Mouse (Mus musculus) neural tube, embryonic 11.5 days (tissue): ENCODE measurements around the gene Gpr82. TPM values are rescaled to one million over a fixed set of nuclear protein-coding genes. Genes with fewer than 3 reads are reported as not detected.

ENCODE experiments used
- ATAC-seq: fragments of 200-750 bp; cut with Nextera tagmentation; 2 replicates; pipeline ENCODE4 v1.8.0; 2017; ENCODE audit warnings: moderate number of reproducible peaks, mild to moderate bottlenecking, moderate TSS enrichment, moderate library complexity; ENCODE audit not compliant: insufficient read depth, low FRiP score, low TSS enrichment
- DNase-seq: peaks from one replicate; pipeline ENCODE4 v3.0.0-alpha.2; 2015; ENCODE audit warnings: low spot score
- H3K27ac ChIP-seq: fragments of 300-500 bp; sonication (generic); 2 replicates; pipeline ENCODE4 v1.5.1; 2014; ENCODE audit warnings: low read depth, mild to moderate bottlenecking, low read length
- H3K27me3 ChIP-seq: fragments of 300-500 bp; sonication (generic); 2 replicates; pipeline ENCODE4 v1.6.1; 2014; ENCODE audit warnings: mild to moderate bottlenecking, low read length, mixed read lengths; ENCODE audit not compliant: control insufficient read depth, insufficient read depth
- H3K36me3 ChIP-seq: fragments of 300-500 bp; sonication (generic); 2 replicates; pipeline ENCODE4 v1.6.1; 2014; ENCODE audit warnings: mild to moderate bottlenecking, low read length, moderate library complexity, mixed read lengths; ENCODE audit not compliant: control insufficient read depth, insufficient read depth
- H3K4me1 ChIP-seq: fragments of 300-500 bp; sonication (generic); 2 replicates; pipeline ENCODE4 v1.6.1; 2014; ENCODE audit warnings: low read length, mixed read lengths; ENCODE audit not compliant: control insufficient read depth, insufficient read depth
- H3K4me2 ChIP-seq: fragments of 300-500 bp; sonication (generic); 2 replicates; pipeline ENCODE4 v1.6.1; 2014; ENCODE audit warnings: low read depth, mild to moderate bottlenecking, moderate library complexity
- H3K4me3 ChIP-seq: fragments of 300-500 bp; sonication (generic); 2 replicates; pipeline ENCODE4 v1.5.1; 2014; ENCODE audit warnings: low read depth, low read length
- H3K9ac ChIP-seq: fragments of 300-500 bp; sonication (generic); 2 replicates; pipeline ENCODE4 v1.6.1; 2014; ENCODE audit warnings: mild to moderate bottlenecking, low read length
- H3K9me3 ChIP-seq: fragments of 300-500 bp; sonication (generic); 2 replicates; pipeline ENCODE4 v1.6.1; 2016; ENCODE audit warnings: low read length; ENCODE audit not compliant: control insufficient read depth
- WGBS: fragments of 180-500 bp; shearing (Covaris S2); extraction: QIAGEN DNeasy Blood & Tissue Kit; methylation state at CpG from one replicate; pipeline ENCODE4 v1.1.7; 2014; 5-methylcytosine and 5-hydroxymethylcytosine counted together
- polyA plus RNA-seq: library from polyadenylated mRNA; unstranded; fragments of >200 nt; fragmentation: Nextera tagmentation; extraction: Ambion mirVana; gene quantifications from 2 replicates; pipeline ENCODE4 v1.2.1, GENCODE M21; 2014

Gene Gpr82
- 0.17 and 0.62 TPM in 2 replicates for polyA plus RNA-seq

DNA sequence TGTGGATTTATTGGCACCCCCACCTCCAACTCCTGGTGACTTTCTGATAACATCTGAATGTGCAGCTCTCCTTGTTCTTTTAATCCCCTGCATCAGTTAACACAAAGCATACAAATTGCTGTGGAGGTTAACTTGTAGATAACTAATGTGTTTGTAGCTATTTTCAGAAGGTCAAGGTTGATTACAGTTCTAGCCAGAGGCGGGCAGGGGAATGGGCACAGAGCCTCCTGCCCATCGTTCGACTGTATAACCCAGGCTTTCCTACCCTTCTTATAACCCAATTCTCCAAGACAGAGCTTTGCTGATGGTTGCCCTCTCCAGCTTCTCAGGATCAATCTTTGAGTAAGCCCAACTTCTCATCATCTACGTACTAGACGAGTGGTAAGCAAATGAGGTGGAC, at the start of gene Gpr82:
Gpr82 (plus strand) TSS at position 301 of the 400 bp plus-strand sequence.
- H3K4me2 ChIP-seq, result no peak within 1 kb of the TSS
- H3K4me3 ChIP-seq, result no peak within 1 kb of the TSS
- ATAC-seq (no peak), DNase-seq (no peak)
- H3K9ac ChIP-seq, result no peak within 1 kb of the TSS
- no peaks in the 10 kb centered on the region for H3K4me1 ChIP-seq
- H3K9me3 ChIP-seq, result no peaks in the 10 kb centered on the region
- WGBS, result 91% methylated on average over 5 of the region's 5 CpGs
- H3K27ac ChIP-seq, result no peak within 1 kb of the TSS
- H3K27me3 ChIP-seq, result no peaks in the 10 kb centered on the region
- H3K36me3 ChIP-seq, result no peaks in the 10 kb centered on the region

DNA sequence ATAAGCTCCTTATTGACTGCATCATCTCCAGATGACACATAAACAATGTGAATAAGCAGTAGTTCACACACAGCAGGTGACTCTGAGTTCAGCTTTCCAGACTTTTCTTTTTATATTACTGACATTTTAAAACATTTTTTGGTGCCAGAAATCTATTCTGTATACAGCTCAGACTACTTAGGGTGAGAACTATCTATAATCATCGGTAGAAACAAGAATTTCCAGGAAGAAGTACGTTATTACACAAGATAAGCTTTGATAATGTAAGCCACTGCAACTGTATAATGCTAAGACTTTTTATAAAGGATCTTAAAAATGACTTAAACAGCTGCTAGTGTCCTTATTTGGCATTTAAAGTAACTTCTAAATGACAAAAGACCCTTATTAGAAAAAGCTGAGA, 49.0 kb upstream of the Gpr82 start:
- no peaks in the 10 kb centered on the region for H3K9me3 ChIP-seq
- ATAC-seq (no peak), DNase-seq (no peak)
- H3K4me1 ChIP-seq, result no peaks in the 10 kb centered on the region
- no peaks in the 10 kb centered on the region for H3K27me3 ChIP-seq
- H3K27ac ChIP-seq, result no peak overlapping the region
- no peaks in the 10 kb centered on the region for H3K36me3 ChIP-seq
- H3K4me3 ChIP-seq, result no peak overlapping the region
- 81% methylated on average over 2 of the region's 2 CpGs for WGBS
- H3K9ac ChIP-seq, result no peak overlapping the region
- H3K4me2 ChIP-seq, result no peak overlapping the region

DNA sequence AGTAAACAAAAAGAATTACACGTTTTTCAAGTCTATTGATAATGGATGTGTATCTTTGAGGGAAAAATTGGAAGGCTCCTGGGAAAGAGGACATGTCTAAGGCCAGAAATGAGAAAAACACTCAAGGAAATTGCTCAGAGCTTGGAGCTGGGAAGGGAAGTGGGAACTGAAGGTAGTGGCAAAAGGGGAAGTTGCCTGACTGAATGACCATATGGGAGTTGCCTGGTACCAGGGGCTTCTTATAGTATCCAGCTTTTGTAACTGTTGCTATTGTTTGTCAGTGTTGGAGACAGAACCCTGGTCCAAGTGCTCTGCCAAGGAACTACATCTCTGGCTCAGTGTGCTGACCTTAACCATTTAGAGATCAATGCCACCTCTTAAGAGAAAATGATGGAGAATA, 44.4 kb upstream of the Gpr82 start:
- no peak for ATAC-seq
- H3K4me1 ChIP-seq, result no peaks in the 10 kb centered on the region
- no peak overlapping the region for H3K4me3 ChIP-seq
- WGBS, result 73% methylated on average over 1 of the region's 1 CpGs
- no peaks in the 10 kb centered on the region for H3K36me3 ChIP-seq
- H3K4me2 ChIP-seq, result no peak overlapping the region
- DNase-seq, result no peak
- no peak overlapping the region for H3K9ac ChIP-seq
- H3K27me3 ChIP-seq, result no peaks in the 10 kb centered on the region
- H3K27ac ChIP-seq, result no peak overlapping the region
- H3K9me3 ChIP-seq, result no peaks in the 10 kb centered on the region

DNA sequence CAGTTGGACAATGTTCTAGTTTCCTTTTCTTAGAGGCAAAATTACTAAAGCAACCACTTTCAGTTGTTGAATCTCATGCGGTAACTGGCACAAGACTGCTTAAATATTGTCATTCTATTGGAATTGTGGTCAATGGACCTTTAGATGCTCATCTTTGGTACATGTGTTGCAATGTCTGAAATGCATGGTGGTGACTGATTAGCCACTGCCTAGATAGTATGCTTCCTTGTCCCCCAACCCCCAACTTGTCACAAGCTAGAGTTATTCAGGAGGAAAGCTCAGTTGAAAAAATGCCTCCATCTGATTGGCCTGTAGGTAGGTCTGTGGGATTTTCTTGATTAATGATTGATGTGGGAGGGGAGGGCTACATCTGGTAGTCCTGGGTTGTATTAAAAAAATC, 43.9 kb upstream of the Gpr82 start:
- Histone ChIP-seq H3K4me1 (no peaks in the 10 kb centered on the region), H3K9me3 (no peaks in the 10 kb centered on the region), H3K4me3 (no peak overlapping the region), H3K4me2 (no peak overlapping the region), H3K9ac (no peak overlapping the region), H3K27me3 (no peaks in the 10 kb centered on the region), H3K36me3 (no peaks in the 10 kb centered on the region), H3K27ac (no peak overlapping the region)
- DNase-seq (no peak), ATAC-seq (no peak)
- WGBS, result 100% methylated on average over 1 of the region's 1 CpGs

DNA sequence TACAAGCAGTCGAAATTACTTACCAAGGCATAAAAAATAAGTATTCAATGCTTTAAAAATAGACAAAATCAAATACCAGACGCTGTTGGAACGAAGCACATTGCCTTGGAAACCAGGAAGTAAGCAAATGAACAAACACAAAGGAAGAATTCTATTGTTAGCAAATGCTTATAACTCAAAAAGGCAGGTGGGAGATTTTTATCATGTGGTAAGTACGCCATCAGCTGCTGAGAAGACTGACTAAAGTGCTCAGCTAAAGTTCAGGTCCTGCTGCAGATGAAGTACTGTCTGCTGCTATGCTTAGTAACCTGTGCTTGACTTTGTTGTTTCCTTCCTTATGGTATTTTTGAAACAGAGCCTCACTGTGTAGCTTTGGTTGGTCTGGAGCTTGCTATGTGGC, 42.7 kb upstream of the Gpr82 start:
- no peaks in the 10 kb centered on the region for H3K9me3 ChIP-seq
- H3K27ac ChIP-seq, result no peak overlapping the region
- H3K4me2 ChIP-seq, result no peak overlapping the region
- H3K27me3 ChIP-seq, result no peaks in the 10 kb centered on the region
- H3K4me1 ChIP-seq, result no peaks in the 10 kb centered on the region
- 86% methylated on average over 4 of the region's 4 CpGs for WGBS
- H3K9ac ChIP-seq, result no peak overlapping the region
- ATAC-seq, result no peak
- no peak overlapping the region for H3K4me3 ChIP-seq
- DNase-seq, result no peak
- H3K36me3 ChIP-seq, result no peaks in the 10 kb centered on the region

DNA sequence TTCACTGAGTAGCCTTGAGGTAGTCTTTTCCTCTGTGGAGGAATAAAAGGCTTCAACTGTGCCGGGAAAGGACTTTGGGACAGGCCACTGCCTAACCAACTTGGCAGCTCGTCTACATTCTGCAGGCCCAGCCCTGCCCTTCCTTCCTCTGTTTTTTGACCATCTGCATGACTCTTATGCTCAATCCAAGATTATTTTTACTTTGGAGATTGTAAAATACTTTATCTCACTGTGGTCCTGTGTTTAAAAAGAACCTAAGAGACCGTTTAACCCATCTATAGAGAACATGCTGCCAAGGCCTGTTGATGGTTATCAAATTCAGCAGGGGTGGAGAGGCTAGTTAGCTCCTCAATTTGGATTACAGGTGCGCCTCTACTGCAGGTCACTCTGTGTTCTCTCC, 39.7 kb upstream of the Gpr82 start:
- Histone ChIP-seq H3K9me3 (no peaks in the 10 kb centered on the region), H3K27ac (no peak overlapping the region), H3K9ac (no peak overlapping the region), H3K4me3 (no peak overlapping the region), H3K4me2 (no peak overlapping the region), H3K4me1 (no peaks in the 10 kb centered on the region), H3K27me3 (no peaks in the 10 kb centered on the region), H3K36me3 (no peaks in the 10 kb centered on the region)
- WGBS, result 90% methylated on average over 4 of the region's 4 CpGs
- ATAC-seq (no peak), DNase-seq (no peak)

DNA sequence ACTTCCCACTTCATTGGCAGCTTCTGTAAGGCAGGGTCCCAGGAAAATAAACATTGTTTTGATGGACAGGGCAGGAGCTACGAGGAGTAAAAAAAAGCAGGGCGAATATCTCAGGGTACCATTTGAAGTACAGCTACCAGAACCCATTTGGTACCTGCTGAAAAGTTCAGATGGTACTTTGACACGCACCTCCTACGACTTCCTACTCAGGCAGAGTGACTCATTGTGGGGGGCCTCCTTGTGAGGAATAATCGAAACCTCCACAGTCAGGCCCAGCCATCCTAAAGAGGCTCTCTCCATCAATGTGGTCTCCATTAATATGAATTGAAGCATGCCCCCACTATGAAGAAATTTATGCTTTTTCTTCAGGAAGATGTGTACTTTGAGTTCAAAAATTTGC, 38.5 kb upstream of the Gpr82 start:
- H3K9ac ChIP-seq, result no peak overlapping the region
- DNase-seq (no peak), ATAC-seq (no peak)
- H3K27ac ChIP-seq, result no peak overlapping the region
- no peak overlapping the region for H3K4me2 ChIP-seq
- 81% methylated on average over 5 of the region's 5 CpGs for WGBS
- H3K36me3 ChIP-seq, result no peaks in the 10 kb centered on the region
- no peaks in the 10 kb centered on the region for H3K27me3 ChIP-seq
- no peaks in the 10 kb centered on the region for H3K4me1 ChIP-seq
- no peaks in the 10 kb centered on the region for H3K9me3 ChIP-seq
- H3K4me3 ChIP-seq, result no peak overlapping the region

DNA sequence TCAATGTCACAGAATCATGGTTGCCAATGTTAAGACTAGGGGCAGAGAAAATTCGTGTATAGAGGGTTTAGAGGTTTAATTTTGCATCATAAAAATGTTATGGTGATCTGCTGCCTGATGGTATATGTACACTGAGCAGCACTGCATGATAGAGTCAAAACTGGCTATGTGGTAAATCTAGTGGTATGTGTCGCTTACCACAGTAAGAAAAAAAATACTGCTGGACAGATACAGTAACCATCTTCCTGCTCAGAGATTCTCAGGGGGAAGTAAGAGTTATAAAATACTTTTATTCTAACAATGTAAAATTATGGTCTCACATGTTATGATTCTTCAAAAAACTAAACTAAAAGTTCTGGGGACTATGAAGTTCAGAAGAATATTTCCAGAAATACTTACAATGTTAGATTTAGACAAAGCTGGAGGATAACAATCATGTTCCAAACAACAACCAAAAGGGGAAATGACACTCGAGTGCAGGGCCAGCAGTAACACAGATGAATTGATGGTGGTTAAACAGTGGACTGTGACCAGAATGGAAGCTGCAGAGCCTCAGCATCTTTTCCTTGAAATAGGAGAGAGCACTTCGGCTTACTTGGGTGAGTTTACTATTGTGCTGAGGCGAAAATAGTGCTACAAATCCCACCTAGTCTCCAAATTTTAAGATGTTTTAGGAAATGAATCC, 29.4 kb upstream of the Gpr82 start, which contains the start of gene Gpr34:
Gpr34 (plus strand) TSS at position 491 of the 685 bp plus-strand sequence.
- Histone ChIP-seq H3K27ac (no peak within 1 kb of the TSS), H3K9me3 (no peaks in the 10 kb centered on the region), H3K4me1 (no peaks in the 10 kb centered on the region), H3K4me2 (no peak within 1 kb of the TSS), H3K4me3 (no peak within 1 kb of the TSS), H3K36me3 (no peaks in the 10 kb centered on the region), H3K9ac (no peak within 1 kb of the TSS), H3K27me3 (no peaks in the 10 kb centered on the region)
- whole genome bisulfite sequencing, result 69% methylated on average over 5 of the region's 5 CpGs
- no peak for DNase-seq
- ATAC-seq, result no peak

DNA sequence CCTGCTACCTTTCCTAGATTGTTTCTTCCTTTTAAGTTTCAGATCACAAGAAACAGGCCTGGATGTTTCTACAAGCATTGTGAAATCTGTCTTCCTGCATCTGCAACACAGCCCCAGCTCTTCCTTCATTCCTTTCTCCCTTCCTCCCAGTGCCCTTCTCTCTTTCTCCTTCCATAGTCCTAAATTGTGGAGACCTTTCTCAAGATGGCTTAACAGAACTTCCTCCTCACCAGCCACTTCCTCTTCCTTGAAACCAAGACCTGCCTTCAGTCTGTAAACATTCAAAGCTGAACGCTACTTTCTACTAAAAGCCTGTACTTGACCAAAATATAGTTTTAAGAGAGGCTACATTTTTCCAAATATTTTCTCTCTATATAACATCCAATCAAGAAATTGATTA, 24.8 kb upstream of the Gpr82 start:
- H3K4me2 ChIP-seq, result no peak overlapping the region
- no peak for ATAC-seq
- H3K27me3 ChIP-seq, result no peaks in the 10 kb centered on the region
- no peak overlapping the region for H3K9ac ChIP-seq
- H3K4me1 ChIP-seq, result no peaks in the 10 kb centered on the region
- WGBS, result 94% methylated on average over 1 of the region's 1 CpGs
- no peaks in the 10 kb centered on the region for H3K36me3 ChIP-seq
- no peaks in the 10 kb centered on the region for H3K9me3 ChIP-seq
- no peak for DNase-seq
- no peak overlapping the region for H3K27ac ChIP-seq
- H3K4me3 ChIP-seq, result no peak overlapping the region
